Mouse (Mus musculus): ENCODE measurements around the gene Zcchc7. TPM values are rescaled to one million over a fixed set of nuclear protein-coding genes. Genes with fewer than 3 reads are reported as not detected.

Zcchc7 gene
- polyA plus RNA-seq, 1 experiment from 2014 or later = 10.1 TPM

DNA sequence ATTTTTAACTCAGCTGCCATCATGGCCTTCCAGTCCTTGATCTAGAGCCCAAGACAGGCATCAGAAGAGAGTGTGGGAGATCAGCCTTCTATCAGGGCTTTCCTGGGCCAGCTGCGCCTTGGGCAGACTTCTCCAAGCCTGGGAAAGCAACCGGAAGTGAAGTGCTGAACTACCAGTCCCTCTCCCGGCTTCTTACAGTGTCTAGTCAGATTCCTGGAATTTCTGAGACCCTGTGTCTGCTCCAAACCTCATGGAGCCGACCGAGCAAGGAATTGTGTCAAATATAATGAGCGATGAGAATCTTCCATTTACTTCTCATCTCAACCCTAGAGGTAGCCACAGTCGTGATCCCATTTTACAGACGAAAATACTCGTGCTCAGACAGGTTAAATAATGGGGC lies 203.1 kb downstream of the Zcchc7 start:
- no peak overlapping the region for H3K4me2 ChIP-seq (ENCODE audit: low read depth, low read length)
- no peaks in the 10 kb centered on the region for H3K27me3 ChIP-seq (ENCODE audit: control insufficient read depth, insufficient read depth, low read depth, low read length)
- H3K4me1 ChIP-seq (ENCODE audit: control insufficient read depth, low read depth, low read length) = no peaks in the 10 kb centered on the region
- H3K4me3 ChIP-seq (ENCODE audit: low read depth, low read length) = no peak overlapping the region
- WGBS (ENCODE audit: insufficient replicate concordance) = 67% methylated on average over 9 of the region's 9 CpGs
- no peaks in the 10 kb centered on the region for H3K36me3 ChIP-seq (ENCODE audit: control insufficient read depth, insufficient read depth)
- no peak overlapping the region for H3K9ac ChIP-seq (ENCODE audit: low read depth, low read length)
- H3K27ac ChIP-seq (ENCODE audit: low read length) = no peak overlapping the region
- ATAC-seq (ENCODE audit: low read depth) = no peak
- H3K9me3 ChIP-seq (replicated peaks; ENCODE audit: control insufficient read depth, low read length) = no peaks in the 10 kb centered on the region

GRCm38 (mm10) chr4:44959220-44959619 lies 203.5 kb downstream of the Zcchc7 start:
- Histone ChIP-seq H3K4me3 (ENCODE audit: low read depth, low read length) (no peak overlapping the region), H3K9me3 (replicated peaks; ENCODE audit: control insufficient read depth, low read length) (no peaks in the 10 kb centered on the region), H3K27me3 (ENCODE audit: control insufficient read depth, insufficient read depth, low read depth, low read length) (no peaks in the 10 kb centered on the region), H3K9ac (ENCODE audit: low read depth, low read length) (no peak overlapping the region), H3K36me3 (ENCODE audit: control insufficient read depth, insufficient read depth) (no peaks in the 10 kb centered on the region), H3K4me2 (ENCODE audit: low read depth, low read length) (no peak overlapping the region), H3K27ac (ENCODE audit: low read length) (no peak overlapping the region), H3K4me1 (ENCODE audit: control insufficient read depth, low read depth, low read length) (no peaks in the 10 kb centered on the region)
- ATAC-seq (ENCODE audit: low read depth) = no peak
- 86% methylated on average over 13 of the region's 13 CpGs for WGBS (ENCODE audit: insufficient replicate concordance)

DNA sequence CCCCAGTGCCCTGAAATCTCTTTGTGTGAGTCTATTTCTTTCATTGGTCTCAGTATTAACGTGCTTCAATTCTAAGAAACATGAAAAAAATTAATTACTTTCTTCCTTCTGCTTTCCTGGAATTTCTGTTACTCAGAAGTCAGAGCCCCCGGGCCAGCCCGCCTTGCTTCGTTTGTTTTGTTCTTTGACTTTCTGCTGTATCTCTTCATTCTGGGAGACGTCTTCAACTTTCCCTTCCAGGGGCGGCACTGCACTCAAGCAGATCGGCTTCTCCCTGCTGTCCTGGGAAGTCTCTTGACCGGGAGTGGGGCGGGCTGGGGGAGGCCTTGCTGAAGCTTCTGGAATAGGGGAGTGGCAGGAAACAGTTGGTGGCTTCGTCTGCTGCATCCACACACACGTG lies 207.5 kb downstream of the Zcchc7 start:
- WGBS (ENCODE audit: insufficient replicate concordance) = 47% methylated on average over 11 of the region's 11 CpGs
- H3K4me2 ChIP-seq (ENCODE audit: low read depth, low read length) = no peak overlapping the region
- H3K9me3 ChIP-seq (replicated peaks; ENCODE audit: control insufficient read depth, low read length) = no peaks in the 10 kb centered on the region
- no peak overlapping the region for H3K27ac ChIP-seq (ENCODE audit: low read length)
- H3K36me3 ChIP-seq (ENCODE audit: control insufficient read depth, insufficient read depth) = no peaks in the 10 kb centered on the region
- no peaks in the 10 kb centered on the region for H3K4me1 ChIP-seq (ENCODE audit: control insufficient read depth, low read depth, low read length)
- no peak for ATAC-seq (ENCODE audit: low read depth)
- H3K9ac ChIP-seq (ENCODE audit: low read depth, low read length) = no peak overlapping the region
- H3K27me3 ChIP-seq (ENCODE audit: control insufficient read depth, insufficient read depth, low read depth, low read length) = no peaks in the 10 kb centered on the region
- no peak overlapping the region for H3K4me3 ChIP-seq (ENCODE audit: low read depth, low read length)

DNA sequence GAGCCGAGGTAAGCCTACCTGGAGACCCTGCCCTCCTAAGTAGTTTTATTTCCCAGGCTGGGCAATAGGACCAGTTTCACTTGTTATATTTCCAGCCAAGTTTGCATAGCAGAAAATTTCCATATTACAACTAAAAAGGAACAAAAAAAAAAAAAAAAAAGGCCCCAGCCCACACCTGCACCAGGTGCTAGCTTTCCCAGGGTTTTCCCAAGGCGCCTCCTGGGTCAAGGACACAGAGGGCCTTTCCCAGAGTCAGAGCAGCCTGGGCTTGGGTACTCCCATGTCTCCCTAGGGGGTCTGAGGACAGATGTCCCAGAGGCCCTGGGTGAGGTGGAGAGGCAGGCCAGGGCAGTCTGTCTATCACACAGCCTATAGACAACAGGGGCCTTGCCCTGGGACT lies 209.5 kb downstream of the Zcchc7 start:
- Histone ChIP-seq H3K4me2 (ENCODE audit: low read depth, low read length) (no peak overlapping the region), H3K9me3 (replicated peaks; ENCODE audit: control insufficient read depth, low read length) (no peaks in the 10 kb centered on the region), H3K4me3 (ENCODE audit: low read depth, low read length) (no peak overlapping the region), H3K9ac (ENCODE audit: low read depth, low read length) (no peak overlapping the region), H3K27ac (ENCODE audit: low read length) (no peak overlapping the region), H3K27me3 (ENCODE audit: control insufficient read depth, insufficient read depth, low read depth, low read length) (no peaks in the 10 kb centered on the region), H3K4me1 (ENCODE audit: control insufficient read depth, low read depth, low read length) (no peaks in the 10 kb centered on the region), H3K36me3 (ENCODE audit: control insufficient read depth, insufficient read depth) (no peaks in the 10 kb centered on the region)
- 61% methylated on average over 2 of the region's 2 CpGs for WGBS (ENCODE audit: insufficient replicate concordance)
- no peak for ATAC-seq (ENCODE audit: low read depth)

DNA sequence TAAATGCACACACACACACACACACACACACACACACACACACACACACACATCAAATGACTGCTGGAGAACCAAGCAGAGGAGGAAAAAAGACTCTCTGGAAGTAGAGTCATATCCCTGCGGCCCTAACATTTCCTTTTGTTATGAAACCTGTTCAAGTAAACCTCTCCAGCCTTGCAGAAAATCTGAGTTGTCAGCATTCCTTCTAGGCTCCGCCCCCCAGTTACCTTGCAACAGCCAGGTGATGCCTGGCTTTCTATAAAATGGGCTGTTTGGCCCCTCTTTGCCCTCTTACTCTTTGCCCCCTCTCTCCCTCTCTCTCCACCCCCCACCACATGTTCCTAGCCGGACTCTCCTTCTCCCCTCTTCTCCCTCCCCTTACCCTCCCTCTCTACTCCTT lies 210.1 kb downstream of the Zcchc7 start:
- Histone ChIP-seq H3K27me3 (ENCODE audit: control insufficient read depth, insufficient read depth, low read depth, low read length) (no peaks in the 10 kb centered on the region), H3K4me3 (ENCODE audit: low read depth, low read length) (no peak overlapping the region), H3K4me1 (ENCODE audit: control insufficient read depth, low read depth, low read length) (no peaks in the 10 kb centered on the region; the same call in 1 of the 2 replicates), H3K36me3 (ENCODE audit: control insufficient read depth, insufficient read depth) (no peaks in the 10 kb centered on the region), H3K27ac (ENCODE audit: low read length) (no peak overlapping the region), H3K9ac (ENCODE audit: low read depth, low read length) (no peak overlapping the region), H3K4me2 (ENCODE audit: low read depth, low read length) (no peak overlapping the region), H3K9me3 (replicated peaks; ENCODE audit: control insufficient read depth, low read length) (no peaks in the 10 kb centered on the region)
- 61% methylated on average over 3 of the region's 3 CpGs for WGBS (ENCODE audit: insufficient replicate concordance)
- no peak for ATAC-seq (ENCODE audit: low read depth)

GRCm38 (mm10) chr4:44967402-44967801 lies 211.7 kb downstream of the Zcchc7 start:
- H3K27me3 ChIP-seq (ENCODE audit: control insufficient read depth, insufficient read depth, low read depth, low read length) = no peaks in the 10 kb centered on the region
- no peak overlapping the region for H3K4me3 ChIP-seq (ENCODE audit: low read depth, low read length)
- 67% methylated on average over 8 of the region's 8 CpGs for WGBS (ENCODE audit: insufficient replicate concordance)
- no peaks in the 10 kb centered on the region for H3K36me3 ChIP-seq (ENCODE audit: control insufficient read depth, insufficient read depth)
- H3K4me1 ChIP-seq (ENCODE audit: control insufficient read depth, low read depth, low read length) = no peaks in the 10 kb centered on the region; the same call in 1 of the 2 replicates
- ATAC-seq (ENCODE audit: low read depth) = no peak
- H3K27ac ChIP-seq (ENCODE audit: low read length) = no peak overlapping the region
- H3K9ac ChIP-seq (ENCODE audit: low read depth, low read length) = no peak overlapping the region
- H3K9me3 ChIP-seq (replicated peaks; ENCODE audit: control insufficient read depth, low read length) = no peaks in the 10 kb centered on the region
- no peak overlapping the region for H3K4me2 ChIP-seq (ENCODE audit: low read depth, low read length)

GRCm38 (mm10) chr4:44970056-44970455 lies 214.4 kb downstream of the Zcchc7 start:
- peaks cover 5% of the 10 kb centered on the region for H3K4me1 ChIP-seq (ENCODE audit: control insufficient read depth, low read depth, low read length)
- H3K4me3 ChIP-seq (ENCODE audit: low read depth, low read length) = no peak overlapping the region
- no peaks in the 10 kb centered on the region for H3K27me3 ChIP-seq (ENCODE audit: control insufficient read depth, insufficient read depth, low read depth, low read length)
- no peak for ATAC-seq (ENCODE audit: low read depth)
- WGBS (ENCODE audit: insufficient replicate concordance) = 73% methylated on average over 7 of the region's 7 CpGs
- no peak overlapping the region for H3K27ac ChIP-seq (ENCODE audit: low read length)
- no peak overlapping the region for H3K4me2 ChIP-seq (ENCODE audit: low read depth, low read length)
- no peaks in the 10 kb centered on the region for H3K36me3 ChIP-seq (ENCODE audit: control insufficient read depth, insufficient read depth)
- H3K9me3 ChIP-seq (replicated peaks; ENCODE audit: control insufficient read depth, low read length) = no peaks in the 10 kb centered on the region
- H3K9ac ChIP-seq (ENCODE audit: low read depth, low read length) = no peak overlapping the region

GRCm38 (mm10) chr4:44970612-44971110 lies 215.0 kb downstream of the Zcchc7 start:
- Histone ChIP-seq H3K27me3 (ENCODE audit: control insufficient read depth, insufficient read depth, low read depth, low read length) (no peaks in the 10 kb centered on the region), H3K4me2 (ENCODE audit: low read depth, low read length) (no peak overlapping the region), H3K4me3 (ENCODE audit: low read depth, low read length) (no peak overlapping the region), H3K36me3 (ENCODE audit: control insufficient read depth, insufficient read depth) (no peaks in the 10 kb centered on the region), H3K4me1 (ENCODE audit: control insufficient read depth, low read depth, low read length) (peaks cover 5% of the 10 kb centered on the region), H3K9ac (ENCODE audit: low read depth, low read length) (no peak overlapping the region), H3K9me3 (replicated peaks; ENCODE audit: control insufficient read depth, low read length) (no peaks in the 10 kb centered on the region), H3K27ac (ENCODE audit: low read length) (no peak overlapping the region)
- ATAC-seq (ENCODE audit: low read depth) = no peak
- 14% methylated on average over 10 of the region's 10 CpGs for WGBS (ENCODE audit: insufficient replicate concordance)

DNA sequence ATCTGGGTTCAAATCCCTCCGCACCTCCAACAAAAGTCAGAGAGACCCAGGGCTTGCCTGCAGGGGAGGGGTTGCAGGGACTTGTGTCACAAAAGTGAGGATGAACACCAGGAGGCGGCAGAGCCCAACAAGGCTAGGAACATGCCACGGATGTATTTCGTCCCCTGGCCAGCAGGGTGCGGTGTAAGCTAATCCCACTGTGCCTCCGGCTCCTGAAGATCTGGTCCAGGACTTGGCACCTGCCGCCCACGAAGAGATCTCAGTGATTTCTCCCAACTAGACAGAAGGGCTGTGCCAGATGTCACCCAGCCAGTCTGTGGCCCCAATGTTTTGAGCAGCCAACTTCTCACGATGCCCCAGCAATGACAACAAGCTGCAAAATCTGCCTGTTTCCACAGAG lies 217.8 kb downstream of the Zcchc7 start:
- H3K9ac ChIP-seq (ENCODE audit: low read depth, low read length) = no peak overlapping the region
- peak overlapping the region; percentile 34 for H3K4me2 ChIP-seq (ENCODE audit: low read depth, low read length)
- ATAC-seq (ENCODE audit: low read depth) = peak; percentile 63
- no peak overlapping the region for H3K4me3 ChIP-seq (ENCODE audit: low read depth, low read length)
- H3K4me1 ChIP-seq (ENCODE audit: control insufficient read depth, low read depth, low read length) = peaks cover 5% of the 10 kb centered on the region
- no peaks in the 10 kb centered on the region for H3K36me3 ChIP-seq (ENCODE audit: control insufficient read depth, insufficient read depth)
- 7% methylated on average over 9 of the region's 9 CpGs for WGBS (ENCODE audit: insufficient replicate concordance)
- no peaks in the 10 kb centered on the region for H3K9me3 ChIP-seq (replicated peaks; ENCODE audit: control insufficient read depth, low read length)
- H3K27me3 ChIP-seq (ENCODE audit: control insufficient read depth, insufficient read depth, low read depth, low read length) = no peaks in the 10 kb centered on the region
- no peak overlapping the region for H3K27ac ChIP-seq (ENCODE audit: low read length)
